Mouse (Mus musculus): ENCODE measurements around the gene Lrrc73.

- TF ChIP-seq CTCF (IDR thresholded peaks at IDR 0.05; ENCODE audit: low read depth) (no peak), EP300 (optimal IDR thresholded peaks at IDR 0.05) (no peak)
These were observed 50.9 kb downstream of the Lrrc73 start for GRCm38 (mm10) chr17:46304184-46304583.
